Mouse (Mus musculus): ENCODE data around the gene Ccdc3.

Gene Ccdc3

GRCm38 (mm10) chr2:5161002-5161745, 23.6 kb downstream of the Ccdc3 start:
- no peak for DNase-seq (ENCODE audit: low read depth, low spot score)

GRCm38 (mm10) chr2:5161908-5162674, 24.5 kb downstream of the Ccdc3 start:
- DNase-seq (ENCODE audit: low read depth, low spot score), result no peak

- DNase-seq (ENCODE audit: low read depth, low spot score), result no peak
These were observed 25.2 kb downstream of the Ccdc3 start for GRCm38 (mm10) chr2:5162756-5163155.

GRCm38 (mm10) chr2:5165941-5166361, 28.4 kb downstream of the Ccdc3 start:
- DNase-seq (ENCODE audit: low read depth, low spot score), result no peak

- DNase-seq (ENCODE audit: low read depth, low spot score), result no peak
These were observed 29.2 kb downstream of the Ccdc3 start for GRCm38 (mm10) chr2:5166796-5167195.

- no peak for DNase-seq (ENCODE audit: low read depth, low spot score)
These were observed 33.2 kb downstream of the Ccdc3 start for GRCm38 (mm10) chr2:5170815-5171214.

- DNase-seq (ENCODE audit: low read depth, low spot score), result no peak
These were observed 33.9 kb downstream of the Ccdc3 start for GRCm38 (mm10) chr2:5171301-5172000.

- no peak for DNase-seq (ENCODE audit: low read depth, low spot score)
These were observed 35.2 kb downstream of the Ccdc3 start for GRCm38 (mm10) chr2:5172773-5173172.

GRCm38 (mm10) chr2:5174716-5175115, 37.1 kb downstream of the Ccdc3 start:
- no peak for DNase-seq (ENCODE audit: low read depth, low spot score)

GRCm38 (mm10) chr2:5181462-5182443, 44.2 kb downstream of the Ccdc3 start:
- no peak for DNase-seq (ENCODE audit: low read depth, low spot score)

GRCm38 (mm10) chr2:5184166-5184565, 46.6 kb downstream of the Ccdc3 start:
- DNase-seq (ENCODE audit: low read depth, low spot score), result no peak

- no peak for DNase-seq (ENCODE audit: low read depth, low spot score)
These were observed 48.1 kb downstream of the Ccdc3 start for GRCm38 (mm10) chr2:5185631-5186030.

- DNase-seq (ENCODE audit: low read depth, low spot score), result no peak
These were observed 54.6 kb downstream of the Ccdc3 start for GRCm38 (mm10) chr2:5192156-5192555.

- DNase-seq (ENCODE audit: low read depth, low spot score), result no peak
These were observed 55.5 kb downstream of the Ccdc3 start for GRCm38 (mm10) chr2:5193071-5193470.

- no peak for DNase-seq (ENCODE audit: low read depth, low spot score)
These were observed 57.2 kb downstream of the Ccdc3 start for GRCm38 (mm10) chr2:5194701-5195215.

- DNase-seq (ENCODE audit: low read depth, low spot score), result peak; percentile 43
These were observed 59.9 kb downstream of the Ccdc3 start for GRCm38 (mm10) chr2:5197486-5197885.

GRCm38 (mm10) chr2:5199289-5199688, 61.7 kb downstream of the Ccdc3 start:
- DNase-seq (ENCODE audit: low read depth, low spot score), result no peak

- DNase-seq (ENCODE audit: low read depth, low spot score), result no peak
These were observed 63.3 kb downstream of the Ccdc3 start for GRCm38 (mm10) chr2:5200817-5201364.

GRCm38 (mm10) chr2:5203146-5203545, 65.6 kb downstream of the Ccdc3 start:
- DNase-seq (ENCODE audit: low read depth, low spot score), result no peak

GRCm38 (mm10) chr2:5204941-5205340, 67.4 kb downstream of the Ccdc3 start:
- no peak for DNase-seq (ENCODE audit: low read depth, low spot score)

GRCm38 (mm10) chr2:5206651-5207050, 69.1 kb downstream of the Ccdc3 start:
- DNase-seq (ENCODE audit: low read depth, low spot score), result no peak
